Mouse (Mus musculus): ENCODE measurements around the gene Nme2. TPM values are rescaled to one million over a fixed set of nuclear protein-coding genes. Genes with fewer than 3 reads are reported as not detected.

The Nme2 gene
- 311 and 320 TPM in 2 replicates for polyA plus RNA-seq (2016; fragmentation: Nextera tagmentation; extraction: Ambion mirVana)

DNA sequence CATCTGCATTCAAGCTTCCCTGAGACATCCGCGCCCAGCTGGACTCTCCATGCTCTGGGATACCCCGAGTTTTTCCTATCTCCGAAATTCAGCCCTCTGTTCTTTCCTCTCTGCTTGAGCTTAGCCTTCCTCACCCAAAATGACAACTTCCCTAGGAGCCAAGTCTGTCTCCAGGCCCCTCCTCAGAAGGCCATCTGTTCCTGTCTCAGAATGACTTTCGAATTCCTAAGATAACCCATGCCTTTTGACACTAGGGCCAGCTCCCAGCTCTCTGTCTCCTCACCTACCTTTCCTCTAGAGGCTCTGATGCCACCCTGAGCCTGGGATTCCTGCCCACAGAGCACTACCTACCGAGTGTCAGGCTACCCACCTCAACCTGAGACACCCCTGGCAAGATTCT is at the start of gene Nme2:
Gene Nme2, minus strand, starts transcription at position 101 of the 400 bp plus-strand sequence.
- peaks cover 28% of the 10 kb centered on the region for H3K4me1 ChIP-seq (replicated peaks)
- H3K27ac ChIP-seq (ENCODE audit: poor library complexity, severe bottlenecking) = peak within 1 kb of the TSS; percentile 66
- no peaks in the 10 kb centered on the region for H3K9me3 ChIP-seq (replicated peaks)
- peak within 1 kb of the TSS; percentile 76 for H3K9ac ChIP-seq
- WGBS = 2% methylated on average over 6 of the region's 6 CpGs
- ATAC-seq (ENCODE audit: insufficient number of reproducible peaks, low FRiP score) = peak; percentile 33
- H3K4me3 ChIP-seq = peak within 1 kb of the TSS; percentile 58
- no peaks in the 10 kb centered on the region for H3K27me3 ChIP-seq (replicated peaks)
- H3K36me3 ChIP-seq = peaks cover 63% of the 10 kb centered on the region
- peak within 1 kb of the TSS; percentile 68 for H3K4me2 ChIP-seq

DNA sequence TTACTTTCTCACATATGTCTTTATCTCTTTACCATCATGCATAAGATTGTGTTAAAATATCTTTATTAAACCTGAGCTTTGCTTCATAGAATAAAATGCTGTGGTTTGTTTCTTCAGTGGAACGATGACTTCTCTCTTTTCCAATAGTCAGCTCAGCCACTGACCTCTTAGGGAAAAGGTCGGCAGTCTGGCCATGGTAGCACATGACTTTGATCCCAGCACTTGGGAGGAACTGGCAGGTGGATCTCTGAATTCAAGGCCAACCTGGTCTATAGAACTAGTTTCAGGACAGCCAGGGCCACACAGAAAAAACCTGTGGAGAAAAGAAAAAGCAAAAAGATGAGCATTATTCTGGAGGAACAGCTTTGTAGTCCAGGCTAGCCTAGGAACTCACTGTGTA is 47.3 kb upstream of the Nme2 start:
- no peaks in the 10 kb centered on the region for H3K27me3 ChIP-seq (replicated peaks)
- H3K4me1 ChIP-seq (replicated peaks) = peaks cover 6% of the 10 kb centered on the region; the same call in 1 of the 2 replicates
- no peak overlapping the region for H3K27ac ChIP-seq (ENCODE audit: poor library complexity, severe bottlenecking)
- no peaks in the 10 kb centered on the region for H3K9me3 ChIP-seq (replicated peaks)
- no peak overlapping the region for H3K4me3 ChIP-seq
- H3K9ac ChIP-seq = no peak overlapping the region
- ATAC-seq (ENCODE audit: insufficient number of reproducible peaks, low FRiP score) = no peak
- H3K36me3 ChIP-seq = 0 out of 2 replicates have a peak, but pooled peaks cover 3% of the 10 kb centered on the region
- WGBS = 87% methylated on average over 2 of the region's 2 CpGs
- H3K4me2 ChIP-seq = no peak overlapping the region

DNA sequence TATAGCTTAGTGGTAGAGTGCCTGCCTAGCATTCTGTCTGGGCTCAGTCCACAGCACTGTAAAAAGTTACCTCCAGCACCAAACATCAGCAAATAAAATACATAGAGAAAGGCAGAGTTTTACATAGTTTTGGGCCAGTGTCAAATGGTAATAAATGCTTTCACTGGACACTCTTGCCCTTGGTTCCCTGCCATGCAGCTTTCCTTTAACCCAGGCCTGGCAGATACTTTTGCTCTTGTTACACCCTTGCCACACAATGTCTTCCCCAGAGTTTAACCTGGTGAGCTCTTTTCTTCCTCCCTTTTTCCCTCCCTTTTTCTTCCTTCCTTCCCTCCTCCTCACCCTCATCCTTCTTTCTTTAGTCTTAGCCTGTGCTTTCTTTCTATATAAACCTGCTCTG is 43.2 kb upstream of the Nme2 start:
- no peaks in the 10 kb centered on the region for H3K9me3 ChIP-seq (replicated peaks)
- no peak for ATAC-seq (ENCODE audit: insufficient number of reproducible peaks, low FRiP score)
- H3K4me1 ChIP-seq (replicated peaks) = peaks cover 23% of the 10 kb centered on the region
- no peak overlapping the region for H3K4me3 ChIP-seq
- no peak overlapping the region for H3K9ac ChIP-seq
- no peak overlapping the region for H3K27ac ChIP-seq (ENCODE audit: poor library complexity, severe bottlenecking)
- H3K36me3 ChIP-seq = 0 out of 2 replicates have a peak, but pooled peaks cover 3% of the 10 kb centered on the region
- H3K27me3 ChIP-seq (replicated peaks) = no peaks in the 10 kb centered on the region
- H3K4me2 ChIP-seq = no peak overlapping the region

DNA sequence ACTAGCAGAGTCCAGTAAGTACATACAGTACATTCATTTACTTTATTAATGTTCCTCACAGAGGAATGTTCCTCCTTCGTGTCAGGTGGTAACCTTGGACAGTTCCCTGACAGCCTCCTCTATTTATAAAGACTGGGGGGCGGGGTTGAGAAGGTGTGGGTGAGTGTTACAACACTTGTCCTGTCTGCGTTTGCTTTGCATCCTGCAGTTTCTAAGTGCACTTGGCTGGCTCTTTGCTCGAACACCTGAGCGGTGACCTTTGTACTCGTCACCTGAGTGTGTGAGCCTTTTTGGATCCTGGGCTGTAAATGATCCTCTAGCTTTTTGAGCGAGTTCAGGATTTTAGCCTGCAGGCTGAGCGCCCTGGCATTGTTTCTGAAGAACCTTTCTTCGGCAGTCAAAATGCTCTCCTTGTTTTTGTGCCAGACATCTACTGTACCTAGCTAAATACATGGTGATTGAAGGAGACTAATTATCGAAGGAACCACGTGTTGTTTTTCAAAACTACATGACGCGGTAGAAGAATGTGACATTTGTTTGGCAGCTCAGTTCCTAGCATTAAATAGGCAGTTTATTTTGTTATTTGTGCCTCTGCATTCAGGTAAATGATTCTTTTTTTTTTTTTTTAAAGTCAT is 41.2 kb upstream of the Nme2 start:
- Histone ChIP-seq H3K27ac (ENCODE audit: poor library complexity, severe bottlenecking) (no peak overlapping the region), H3K4me1 (replicated peaks) (peaks cover 23% of the 10 kb centered on the region), H3K4me3 (peak overlapping the region; percentile 94), H3K9me3 (replicated peaks) (no peaks in the 10 kb centered on the region), H3K4me2 (peak overlapping the region; percentile 82), H3K27me3 (replicated peaks) (no peaks in the 10 kb centered on the region), H3K36me3 (no peaks in the 10 kb centered on the region), H3K9ac (peak overlapping the region; percentile 54)
- no peak for ATAC-seq (ENCODE audit: insufficient number of reproducible peaks, low FRiP score)
- 30% methylated on average over 13 of the region's 13 CpGs for WGBS

DNA sequence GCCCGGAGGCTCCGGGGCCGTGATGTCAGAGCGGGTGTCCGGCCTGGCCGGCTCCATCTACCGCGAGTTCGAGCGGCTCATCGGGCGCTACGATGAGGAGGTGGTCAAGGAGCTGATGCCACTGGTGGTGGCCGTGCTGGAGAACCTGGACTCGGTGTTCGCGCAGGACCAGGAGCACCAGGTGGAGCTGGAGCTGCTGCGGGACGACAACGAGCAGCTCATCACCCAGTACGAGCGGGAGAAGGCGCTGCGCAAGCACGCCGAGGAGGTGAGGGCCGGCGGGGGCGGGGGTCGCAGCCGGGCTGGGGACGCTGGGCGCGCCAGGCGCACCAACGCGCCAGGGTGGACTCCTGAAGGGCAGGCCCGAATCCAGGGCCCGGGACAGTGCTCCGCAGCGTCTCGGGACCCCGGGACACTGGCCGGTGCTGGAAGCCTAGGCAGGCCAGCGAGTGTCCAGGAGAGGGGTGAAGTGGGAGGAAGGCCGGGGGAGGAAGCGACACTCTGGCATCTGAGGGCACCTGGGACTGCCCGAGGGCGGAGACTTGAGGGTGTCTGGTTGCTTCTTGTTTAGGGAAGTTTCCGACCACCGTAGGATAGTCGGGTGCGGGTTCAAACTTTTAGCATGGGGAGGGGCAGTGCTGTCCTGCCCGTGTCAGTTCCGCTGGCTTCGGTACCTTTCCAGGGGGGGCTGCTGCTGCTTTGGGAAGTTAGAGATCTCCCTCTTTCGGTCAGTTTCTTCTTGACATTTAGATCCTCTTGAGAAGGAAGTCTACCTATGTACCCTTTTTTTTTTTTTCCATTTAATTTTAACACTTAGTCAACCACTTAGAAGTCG is 40.5 kb upstream of the Nme2 start:
- WGBS = under 1% methylated on average over 58 of the region's 58 CpGs
- peak; percentile 17 for ATAC-seq (ENCODE audit: insufficient number of reproducible peaks, low FRiP score)
- H3K4me3 ChIP-seq = peak overlapping the region; percentile 94
- H3K4me2 ChIP-seq = peak overlapping the region; percentile 82
- H3K4me1 ChIP-seq (replicated peaks) = peaks cover 23% of the 10 kb centered on the region
- H3K9me3 ChIP-seq (replicated peaks) = no peaks in the 10 kb centered on the region
- peak overlapping the region; percentile 99 for H3K27ac ChIP-seq (ENCODE audit: poor library complexity, severe bottlenecking)
- peak overlapping the region; percentile 90 for H3K9ac ChIP-seq
- H3K27me3 ChIP-seq (replicated peaks) = no peaks in the 10 kb centered on the region
- no peaks in the 10 kb centered on the region for H3K36me3 ChIP-seq

DNA sequence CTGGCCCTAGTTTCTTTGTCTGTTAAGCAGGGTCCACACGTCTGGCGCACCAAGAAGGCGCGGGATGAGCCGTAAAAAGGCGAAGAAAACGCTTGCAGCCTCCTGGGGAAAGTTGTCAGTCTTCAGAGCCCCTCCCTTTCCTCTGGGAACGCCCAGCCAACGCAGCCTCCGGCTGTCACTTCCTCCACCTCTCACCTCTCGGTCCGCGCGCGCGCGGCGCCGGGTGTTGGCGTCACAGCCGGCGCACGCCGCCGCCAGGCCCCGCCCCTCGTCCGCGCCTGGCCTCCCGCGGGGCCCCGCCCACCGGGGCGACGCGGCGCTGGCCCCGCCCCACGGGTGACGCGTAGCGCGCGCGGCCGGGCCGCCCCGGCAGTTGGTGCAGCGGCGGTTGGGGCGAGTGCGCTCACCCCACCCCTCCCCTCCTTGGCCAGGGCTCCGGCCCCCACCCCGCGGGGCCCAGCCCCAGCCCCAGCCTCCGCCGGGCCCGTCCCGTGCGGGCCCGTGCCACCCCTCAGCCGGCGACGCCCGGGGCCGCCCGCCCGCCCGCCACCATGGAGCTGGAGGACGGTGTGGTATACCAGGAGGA is 39.8 kb upstream of the Nme2 start, which contains the start of gene Spag9:
Gene Spag9, plus strand, starts transcription at position 372 of the 586 bp plus-strand sequence.
- Histone ChIP-seq H3K9me3 (replicated peaks) (no peaks in the 10 kb centered on the region), H3K27me3 (replicated peaks) (no peaks in the 10 kb centered on the region), H3K36me3 (no peaks in the 10 kb centered on the region), H3K4me2 (peak within 1 kb of the TSS; percentile 82), H3K27ac (ENCODE audit: poor library complexity, severe bottlenecking) (peak within 1 kb of the TSS; percentile 99), H3K4me3 (peak within 1 kb of the TSS; percentile 94), H3K9ac (peak within 1 kb of the TSS; percentile 90), H3K4me1 (replicated peaks) (peaks cover 23% of the 10 kb centered on the region)
- peak; percentile 93 for ATAC-seq (ENCODE audit: insufficient number of reproducible peaks, low FRiP score)
- under 1% methylated on average over 50 of the region's 70 CpGs for WGBS

DNA sequence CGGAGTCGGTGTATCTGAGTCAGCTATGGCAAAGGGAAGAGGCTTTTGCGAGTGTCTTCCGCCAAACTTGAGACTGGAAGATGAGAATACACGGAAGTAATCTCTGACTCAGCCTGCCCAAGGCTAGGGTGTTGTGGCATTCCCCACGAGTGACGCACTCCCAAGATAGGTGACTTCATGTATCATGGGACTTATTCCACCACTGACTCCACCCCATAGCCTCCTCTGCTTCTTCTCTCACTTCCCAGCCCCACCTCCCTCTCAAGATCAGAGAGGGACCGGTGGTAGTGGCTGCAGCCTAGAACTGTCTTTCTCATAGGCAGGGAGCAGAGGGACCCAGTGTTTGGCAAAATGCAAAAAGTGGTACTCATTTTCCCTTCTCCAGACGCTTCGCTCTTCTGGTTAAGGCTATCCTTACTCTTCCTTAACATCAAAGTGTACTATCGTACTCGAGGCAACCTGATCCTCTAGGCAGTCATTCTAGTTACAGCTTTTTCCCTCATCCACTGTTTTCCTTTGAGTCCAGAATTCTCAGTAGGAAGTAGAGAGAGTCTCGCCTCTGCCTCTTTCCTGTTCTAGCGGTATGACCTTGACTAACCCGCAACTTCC is 39.2 kb upstream of the Nme2 start:
- WGBS = 3% methylated on average over 15 of the region's 15 CpGs
- H3K4me1 ChIP-seq (replicated peaks) = peaks cover 23% of the 10 kb centered on the region
- H3K9me3 ChIP-seq (replicated peaks) = no peaks in the 10 kb centered on the region
- no peaks in the 10 kb centered on the region for H3K27me3 ChIP-seq (replicated peaks)
- H3K36me3 ChIP-seq = no peaks in the 10 kb centered on the region
- H3K4me3 ChIP-seq = peak overlapping the region; percentile 94
- H3K4me2 ChIP-seq = peak overlapping the region; percentile 82
- peak overlapping the region; percentile 82 for H3K9ac ChIP-seq
- peak; percentile 82 for ATAC-seq (ENCODE audit: insufficient number of reproducible peaks, low FRiP score)
- H3K27ac ChIP-seq (ENCODE audit: poor library complexity, severe bottlenecking) = peak overlapping the region; percentile 99

DNA sequence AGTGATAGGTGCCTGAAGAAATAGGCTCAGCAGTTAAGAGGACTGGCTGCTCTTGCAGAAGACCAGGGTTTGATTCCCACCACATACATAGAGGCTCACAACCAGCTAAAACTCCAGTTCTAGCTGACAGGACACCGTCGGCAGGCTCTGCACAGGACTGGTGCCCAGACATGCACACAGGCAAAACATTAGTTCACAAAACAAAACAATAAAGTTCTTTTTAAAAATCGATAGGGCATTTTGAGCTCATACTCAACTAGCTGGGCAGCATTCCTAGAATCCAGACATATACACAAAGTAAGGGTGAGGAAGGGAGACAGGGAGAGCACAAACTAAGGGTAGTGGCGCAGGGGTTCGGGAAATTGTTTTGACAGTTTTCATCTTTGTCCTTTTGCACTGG is 38.5 kb upstream of the Nme2 start:
- 57% methylated on average over 5 of the region's 5 CpGs for WGBS
- Histone ChIP-seq H3K9me3 (replicated peaks) (no peaks in the 10 kb centered on the region), H3K27ac (ENCODE audit: poor library complexity, severe bottlenecking) (peak overlapping the region; percentile 99), H3K4me3 (peak overlapping the region; percentile 94), H3K9ac (peak overlapping the region; percentile 82), H3K4me1 (replicated peaks) (peaks cover 25% of the 10 kb centered on the region), H3K27me3 (replicated peaks) (no peaks in the 10 kb centered on the region), H3K36me3 (no peaks in the 10 kb centered on the region), H3K4me2 (peak overlapping the region; percentile 82)
- no peak for ATAC-seq (ENCODE audit: insufficient number of reproducible peaks, low FRiP score)

DNA sequence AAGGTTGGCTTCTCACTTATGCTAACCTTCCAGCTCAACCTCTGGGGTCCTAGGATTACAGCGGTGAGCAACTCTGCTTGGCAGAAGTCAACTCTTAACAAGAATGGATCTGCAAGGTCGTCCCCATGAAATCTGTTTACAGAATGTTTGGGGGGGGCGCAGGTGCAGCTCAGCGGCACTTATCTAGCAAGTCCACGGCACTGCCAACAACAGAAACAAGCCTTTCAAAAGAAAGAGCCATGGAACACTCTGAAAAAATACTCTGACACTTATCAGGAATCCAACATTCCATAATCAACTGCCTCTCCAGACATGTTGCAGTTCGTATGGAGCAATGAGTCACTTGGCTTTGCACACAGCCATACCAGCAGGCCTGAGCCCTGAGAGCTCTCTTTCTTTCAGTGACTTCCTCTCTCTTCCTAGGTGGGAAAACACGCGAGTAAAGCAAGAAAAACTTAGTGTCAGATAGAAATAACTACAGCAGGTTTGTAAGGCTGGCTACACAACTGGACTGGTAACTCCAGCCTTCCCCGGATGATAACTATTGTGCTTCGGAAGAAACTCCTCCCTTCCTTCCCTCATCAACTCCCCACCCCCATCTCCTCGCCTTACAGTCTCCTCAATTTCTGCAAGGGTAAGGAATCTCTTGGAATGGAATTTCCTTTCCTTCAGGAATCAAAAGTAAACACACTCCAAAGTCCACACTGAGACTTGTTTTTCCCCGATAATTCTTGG is 32.4 kb upstream of the Nme2 start:
- H3K9ac ChIP-seq = peak overlapping the region; percentile 17; the same call in 1 of the 2 replicates
- no peak overlapping the region for H3K4me3 ChIP-seq
- peak; percentile 59 for ATAC-seq (ENCODE audit: insufficient number of reproducible peaks, low FRiP score)
- peak overlapping the region; percentile 46 for H3K4me2 ChIP-seq
- no peaks in the 10 kb centered on the region for H3K36me3 ChIP-seq
- no peaks in the 10 kb centered on the region for H3K9me3 ChIP-seq (replicated peaks)
- 42% methylated on average over 12 of the region's 12 CpGs for WGBS
- no peaks in the 10 kb centered on the region for H3K27me3 ChIP-seq (replicated peaks)
- H3K4me1 ChIP-seq (replicated peaks) = peaks cover 23% of the 10 kb centered on the region
- peak overlapping the region; percentile 95 for H3K27ac ChIP-seq (ENCODE audit: poor library complexity, severe bottlenecking)

DNA sequence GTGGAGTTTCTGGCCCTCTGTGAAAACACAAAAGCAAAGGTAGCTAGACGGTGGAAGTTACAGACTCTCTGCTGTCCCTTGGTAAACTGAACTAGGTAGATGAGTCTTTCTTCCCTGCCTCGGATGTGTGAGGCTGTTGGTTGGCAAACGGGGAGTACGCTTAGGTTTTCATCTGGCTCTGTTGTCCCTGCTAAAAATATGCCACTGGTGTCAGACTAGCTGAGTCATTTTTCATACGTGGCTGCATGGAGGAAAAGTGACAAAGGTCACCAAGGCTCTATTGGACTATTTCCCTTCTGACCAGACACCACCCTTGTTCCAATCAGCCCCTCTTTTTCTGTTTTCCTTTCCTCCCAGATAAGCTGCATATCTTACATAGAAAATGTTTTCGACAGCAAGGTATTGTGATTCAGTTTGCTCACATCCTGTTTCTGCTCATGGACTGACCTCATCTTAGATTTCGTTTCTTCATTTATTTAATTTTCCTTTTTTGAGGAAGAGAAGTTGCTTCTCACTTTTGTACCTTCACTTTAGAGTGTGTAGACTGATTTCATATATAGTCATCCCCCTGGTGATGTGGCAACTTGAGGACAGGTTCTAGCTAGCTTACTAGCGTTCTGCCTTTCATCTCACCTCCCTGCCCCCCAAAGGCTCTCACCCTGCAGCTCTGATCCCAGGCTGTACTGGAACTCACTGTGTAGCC is 31.7 kb upstream of the Nme2 start:
- Histone ChIP-seq H3K36me3 (no peaks in the 10 kb centered on the region), H3K4me1 (replicated peaks) (peaks cover 23% of the 10 kb centered on the region), H3K9me3 (replicated peaks) (no peaks in the 10 kb centered on the region), H3K4me2 (peak overlapping the region; percentile 46), H3K27ac (ENCODE audit: poor library complexity, severe bottlenecking) (peak overlapping the region; percentile 95), H3K9ac (no peak overlapping the region), H3K27me3 (replicated peaks) (no peaks in the 10 kb centered on the region), H3K4me3 (no peak overlapping the region)
- WGBS = 31% methylated on average over 8 of the region's 8 CpGs
- ATAC-seq (ENCODE audit: insufficient number of reproducible peaks, low FRiP score) = peak; percentile 43

All from heart, embryonic 12.5 days (tissue).